Mouse (Mus musculus) heart, postnatal 0 days (tissue): ENCODE results near the gene Rab24.

Source experiments
- CTCF ChIP-seq: IDR thresholded peaks from 2 replicates; pipeline ENCODE4 v1.5.1; 2016; ENCODE audit warnings: antibody characterized with exemption, control low read depth, low read depth
- EP300 ChIP-seq: IDR thresholded peaks from 2 replicates; pipeline ENCODE4 v1.6.1; 2016; ENCODE audit warnings: antibody characterized with exemption, low read depth

DNA sequence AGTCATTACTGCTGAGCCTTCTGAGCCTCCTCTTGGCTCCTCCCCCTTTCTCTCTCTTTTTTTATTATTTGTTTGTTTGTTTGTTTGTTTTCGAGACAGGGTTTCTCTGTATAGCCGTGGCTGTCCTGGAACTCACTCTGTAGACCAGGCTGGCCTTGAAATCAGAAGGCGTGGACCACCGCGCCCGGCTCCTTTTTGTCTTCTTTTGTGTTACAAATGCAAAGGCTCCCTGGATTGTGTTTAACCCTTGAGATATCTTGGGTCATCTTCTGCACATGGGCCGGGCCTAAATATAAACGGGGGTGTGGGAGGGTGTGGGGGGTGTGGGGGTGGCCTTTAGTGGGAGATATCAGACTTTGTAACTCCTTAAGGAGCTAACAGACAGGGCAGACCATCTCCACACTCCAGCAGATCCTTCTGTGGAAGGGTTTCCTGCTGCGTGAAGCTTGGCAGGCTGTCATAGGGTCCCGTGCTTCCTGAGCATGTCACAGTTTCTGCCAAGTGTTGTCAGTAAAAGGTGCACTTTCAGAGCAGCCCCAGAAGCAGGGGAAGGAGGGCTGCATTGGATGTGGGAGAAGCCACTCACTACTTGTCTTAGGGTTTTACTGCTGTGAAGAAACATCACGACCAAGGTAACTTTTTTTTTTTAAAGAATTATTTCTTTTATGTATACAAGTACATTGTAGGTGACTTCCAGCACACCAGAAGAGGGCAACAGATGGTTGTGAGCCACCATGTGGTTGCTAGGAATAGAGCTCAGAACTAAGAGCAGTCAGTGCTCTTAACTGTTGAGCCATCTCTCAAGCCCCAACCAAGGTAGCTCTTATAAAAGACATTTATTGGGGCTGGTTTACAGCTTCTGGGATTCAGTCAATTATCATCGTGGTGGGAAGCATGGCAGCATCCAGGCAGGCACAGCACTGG is 16.6 kb upstream of the Rab24 start:
- TF ChIP-seq CTCF (no peak), EP300 (no peak)
